Mouse (Mus musculus) heart, embryonic 14.5 days (tissue): ENCODE measurements around the gene Pin4. TPM values are rescaled to one million over a fixed set of nuclear protein-coding genes. Genes with fewer than 3 reads are reported as not detected.

Source experiments
- ATAC-seq: fragments of 200-750 bp; cut with Nextera tagmentation; 2 replicates; pipeline ENCODE4 v1.8.0; 2017; ENCODE audit warnings: low read depth, moderate TSS enrichment; ENCODE audit not compliant: insufficient number of reproducible peaks, insufficient read depth, low FRiP score
- H3K27ac ChIP-seq, 2 experiments: fragments of 200-500 bp in 1 of 2; fragments of 300-500 bp in 1 of 2; sonication (generic) in 1 of 2; replicated peaks in 1 of 2; 2 replicates each; pipeline ENCODE4 v1.5.1; 2012 to 2014; ENCODE audit warnings: low read depth in 2 of 2, low read length in 2 of 2, control low read depth in 1 of 2, mild to moderate bottlenecking in 1 of 2, mixed read lengths in 1 of 2; ENCODE audit not compliant: control insufficient read depth in 1 of 2, insufficient read depth in 1 of 2
- H3K27me3 ChIP-seq: fragments of 300-500 bp; sonication (generic); 2 replicates; pipeline ENCODE4 v1.6.1; 2014; ENCODE audit warnings: mild to moderate bottlenecking, low read length, control low read depth; ENCODE audit not compliant: control insufficient read depth, insufficient read depth
- H3K36me3 ChIP-seq: fragments of 300-500 bp; sonication (generic); 2 replicates; pipeline ENCODE4 v1.6.1; 2014; ENCODE audit warnings: mild to moderate bottlenecking, control low read depth, low read length, mixed read lengths; ENCODE audit not compliant: control insufficient read depth, insufficient read depth
- H3K4me1 ChIP-seq, 2 experiments: fragments of 200-500 bp in 1 of 2; fragments of 300-500 bp in 1 of 2; sonication (generic) in 1 of 2; 2 replicates each; pipeline ENCODE4 v1.6.1; 2012 to 2014; ENCODE audit warnings: low read length in 2 of 2, control low read depth in 1 of 2, mixed read lengths in 1 of 2; ENCODE audit not compliant: control insufficient read depth in 2 of 2, insufficient read depth in 2 of 2
- H3K4me2 ChIP-seq: fragments of 300-500 bp; sonication (generic); 2 replicates; pipeline ENCODE4 v1.6.1; 2014; ENCODE audit warnings: mild to moderate bottlenecking, low read length
- H3K4me3 ChIP-seq, 2 experiments: fragments of 200-500 bp in 1 of 2; fragments of 300-500 bp in 1 of 2; sonication (generic) in 1 of 2; 2 replicates each; pipeline ENCODE4 v1.5.1; 2012 to 2014; ENCODE audit warnings: low read length in 2 of 2, mild to moderate bottlenecking in 2 of 2, control low read depth in 1 of 2, low read depth in 1 of 2, moderate library complexity in 1 of 2; ENCODE audit not compliant: control insufficient read depth in 1 of 2, insufficient read depth in 1 of 2
- H3K9ac ChIP-seq: fragments of 300-500 bp; sonication (generic); 2 replicates; pipeline ENCODE4 v1.6.1; 2014; ENCODE audit warnings: mild to moderate bottlenecking, low read length
- H3K9me3 ChIP-seq: fragments of 300-500 bp; sonication (generic); 2 replicates; pipeline ENCODE4 v1.6.1; 2016; ENCODE audit warnings: low read length, control low read depth; ENCODE audit not compliant: control insufficient read depth
- WGBS: fragments of 180-500 bp; shearing (Covaris S2); extraction: QIAGEN DNeasy Blood & Tissue Kit; methylation state at CpG from one replicate; pipeline ENCODE4 v1.1.7; 2014; 5-methylcytosine and 5-hydroxymethylcytosine counted together
- polyA plus RNA-seq: library from polyadenylated mRNA; unstranded; fragments of >200 nt; fragmentation: Nextera tagmentation; extraction: Ambion mirVana; gene quantifications from 2 replicates; pipeline ENCODE4 v1.2.1, GENCODE M21; 2014

Pin4 gene
- polyA plus RNA-seq, result 44.1 and 51.2 TPM in 2 replicates

GRCm38 (mm10) chrX:102119042-102119864 lies at the start of gene Pin4:
Gene Pin4 (plus strand): TSS chrX:102119447.
- Histone ChIP-seq H3K4me3 (peak within 1 kb of the TSS; percentile 64 to 76), H3K27me3 (no peaks in the 10 kb centered on the region), H3K27ac (peak within 1 kb of the TSS in 1 of 2 experiments; percentile 37; a peak in 2 of 4 replicates), H3K4me2 (peak within 1 kb of the TSS; percentile 69), H3K9ac (peak within 1 kb of the TSS; percentile 80), H3K4me1 (peaks cover 0 to 4% of the 10 kb centered on the region in 2 experiments; a peak in 1 of 4 replicates), H3K36me3 (peaks cover 18% of the 10 kb centered on the region), H3K9me3 (no peaks in the 10 kb centered on the region)
- 13% methylated on average over 30 of the region's 30 CpGs for WGBS
- peak; percentile 99 for ATAC-seq

GRCm38 (mm10) chrX:102070591-102071471 lies 48.4 kb upstream of the Pin4 start, which contains the start of gene Rtl5:
Gene Rtl5 (minus strand): TSS chrX:102071304.
- peaks cover 11% of the 10 kb centered on the region; the same call in 1 of the 2 replicates for H3K36me3 ChIP-seq
- peak within 1 kb of the TSS; percentile 49 to 55 for H3K4me3 ChIP-seq
- peak within 1 kb of the TSS; percentile 72 for H3K9ac ChIP-seq
- WGBS, result 15% methylated on average over 61 of the region's 61 CpGs
- H3K4me1 ChIP-seq, result peaks cover 8 to 10% of the 10 kb centered on the region in 2 experiments
- ATAC-seq, result peak; percentile 80
- H3K27ac ChIP-seq, result peak within 1 kb of the TSS; percentile 73 to 75
- H3K27me3 ChIP-seq, result no peaks in the 10 kb centered on the region
- no peaks in the 10 kb centered on the region for H3K9me3 ChIP-seq
- H3K4me2 ChIP-seq, result peak within 1 kb of the TSS; percentile 75

GRCm38 (mm10) chrX:102071517-102071916 lies 47.7 kb upstream of the Pin4 start:
- WGBS, result 41% methylated on average over 2 of the region's 2 CpGs
- peaks cover 11% of the 10 kb centered on the region; the same call in 1 of the 2 replicates for H3K36me3 ChIP-seq
- no peak for ATAC-seq

GRCm38 (mm10) chrX:102073605-102074325 lies 45.5 kb upstream of the Pin4 start:
- no peak overlapping the region for H3K9ac ChIP-seq
- H3K4me3 ChIP-seq, result no peak overlapping the region
- H3K27ac ChIP-seq, result no peak overlapping the region
- no peak overlapping the region for H3K4me2 ChIP-seq
- H3K4me1 ChIP-seq, result peaks cover 6 to 10% of the 10 kb centered on the region in 2 experiments; a peak in 3 of 4 replicates
- H3K27me3 ChIP-seq, result no peaks in the 10 kb centered on the region
- no peaks in the 10 kb centered on the region for H3K9me3 ChIP-seq
- 82% methylated on average over 14 of the region's 14 CpGs for WGBS
- no peak for ATAC-seq
- H3K36me3 ChIP-seq, result peaks cover 25% of the 10 kb centered on the region

More at GRCm38 (mm10) chrX:102071517-102071916, 47.7 kb upstream of the Pin4 start:
- Histone ChIP-seq H3K9me3 (no peaks in the 10 kb centered on the region), H3K27me3 (no peaks in the 10 kb centered on the region), H3K9ac (peak overlapping the region; percentile 25; the same call in 1 of the 2 replicates), H3K4me3 (peak overlapping the region; percentile 49 to 55), H3K4me2 (peak overlapping the region; percentile 75), H3K4me1 (peaks cover 6 to 10% of the 10 kb centered on the region in 2 experiments; a peak in 3 of 4 replicates), H3K27ac (peak overlapping the region in 1 of 2 experiments; percentile 75; a peak in 1 of 4 replicates)

GRCm38 (mm10) chrX:102074435-102074834 lies 44.8 kb upstream of the Pin4 start:
- H3K4me3 ChIP-seq, result no peak overlapping the region
- ATAC-seq, result no peak
- H3K9me3 ChIP-seq, result no peaks in the 10 kb centered on the region
- peaks cover 6 to 10% of the 10 kb centered on the region in 2 experiments; a peak in 3 of 4 replicates for H3K4me1 ChIP-seq
- no peaks in the 10 kb centered on the region for H3K27me3 ChIP-seq
- no peak overlapping the region for H3K27ac ChIP-seq
- 72% methylated on average over 5 of the region's 5 CpGs for WGBS
- peaks cover 32% of the 10 kb centered on the region for H3K36me3 ChIP-seq
- no peak overlapping the region for H3K9ac ChIP-seq
- no peak overlapping the region for H3K4me2 ChIP-seq

GRCm38 (mm10) chrX:102075158-102075557 lies 44.1 kb upstream of the Pin4 start:
- WGBS, result 85% methylated on average over 4 of the region's 4 CpGs
- peaks cover 36% of the 10 kb centered on the region for H3K36me3 ChIP-seq
- H3K4me2 ChIP-seq, result no peak overlapping the region
- peaks cover 3 to 6% of the 10 kb centered on the region in 2 experiments; a peak in 3 of 4 replicates for H3K4me1 ChIP-seq
- H3K27ac ChIP-seq, result no peak overlapping the region
- H3K27me3 ChIP-seq, result no peaks in the 10 kb centered on the region
- H3K4me3 ChIP-seq, result no peak overlapping the region
- H3K9ac ChIP-seq, result no peak overlapping the region
- no peak for ATAC-seq
- H3K9me3 ChIP-seq, result no peaks in the 10 kb centered on the region
